Mouse (Mus musculus): ENCODE data around the gene Itpk1.

The Itpk1 gene

GRCm38 (mm10) chr12:102625717-102626116 is 79.0 kb downstream of the Itpk1 start:
- no peak for DNase-seq (ENCODE audit: low spot score in 2 of 2)

DNA sequence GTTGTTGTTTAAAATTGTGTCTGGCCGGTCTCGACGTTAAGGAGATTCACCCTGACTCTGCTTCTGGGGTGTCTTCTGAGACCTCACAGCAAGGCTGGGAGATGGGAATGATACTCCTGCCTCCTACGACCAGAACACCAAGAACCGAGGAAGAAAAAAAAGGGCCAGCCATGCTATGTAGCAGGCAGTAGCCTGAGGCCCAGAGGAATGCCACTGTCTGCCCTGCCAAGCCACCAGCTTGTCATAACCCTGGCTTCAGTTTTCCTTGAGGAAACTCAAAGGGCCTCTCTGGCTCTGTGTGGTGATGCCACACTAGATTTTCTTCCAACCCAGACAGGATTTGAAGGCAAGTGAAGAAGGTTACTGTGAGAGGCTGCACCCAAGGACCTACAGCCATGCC is 79.6 kb downstream of the Itpk1 start:
- no peak for DNase-seq (ENCODE audit: low spot score in 2 of 2)

GRCm38 (mm10) chr12:102623827-102624226 is 80.9 kb downstream of the Itpk1 start:
- DNase-seq (ENCODE audit: low spot score in 2 of 2), result no peak

- peak in 1 of 2 experiments; percentile 20 for DNase-seq (ENCODE audit: low spot score in 2 of 2)
These were observed 82.4 kb downstream of the Itpk1 start for GRCm38 (mm10) chr12:102622302-102622842.

GRCm38 (mm10) chr12:102621811-102622210 is 82.9 kb downstream of the Itpk1 start:
- DNase-seq (ENCODE audit: low spot score in 2 of 2), result no peak

DNA sequence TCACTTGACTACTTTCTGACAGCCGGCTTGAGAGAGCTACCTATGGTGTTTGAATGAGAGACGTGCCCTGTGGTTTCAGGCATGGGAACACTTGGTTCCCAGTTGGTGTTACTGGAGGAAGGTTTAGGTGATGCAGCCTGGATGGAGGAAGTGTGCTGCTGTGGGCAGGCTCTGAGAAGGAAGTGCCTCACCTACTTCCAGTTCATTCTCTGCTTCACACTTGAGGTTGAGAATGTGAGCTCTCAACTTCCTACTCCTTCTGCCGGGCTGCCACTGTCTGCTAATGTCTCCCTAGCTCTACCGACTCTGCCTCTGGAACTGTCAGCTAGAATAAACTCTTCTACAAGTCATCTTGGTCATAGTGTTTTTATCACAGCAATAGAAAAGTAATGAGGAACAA is 83.5 kb downstream of the Itpk1 start:
- no peak for DNase-seq (ENCODE audit: low spot score in 2 of 2)

DNA sequence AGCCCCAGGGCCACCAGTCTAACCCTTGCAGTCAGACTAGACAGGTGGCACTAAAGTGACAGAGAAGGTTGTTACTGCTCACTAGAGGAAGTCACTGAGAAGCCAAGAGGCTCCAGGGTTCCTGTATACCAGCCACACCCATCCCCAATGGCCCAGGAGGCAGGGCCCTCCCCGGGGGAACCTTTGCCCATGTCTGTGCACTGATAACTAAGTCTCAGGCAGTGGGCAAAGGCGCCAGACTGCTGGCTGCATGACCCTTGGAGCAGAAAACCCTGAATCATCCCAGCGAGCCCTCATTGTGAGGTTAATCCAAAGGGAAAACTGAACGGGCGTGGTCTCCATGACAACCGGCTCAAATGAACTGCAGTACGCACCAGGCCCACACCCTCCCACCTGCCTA is 84.8 kb downstream of the Itpk1 start:
- DNase-seq (ENCODE audit: low spot score in 2 of 2), result peak; percentile 36 to 52

DNA sequence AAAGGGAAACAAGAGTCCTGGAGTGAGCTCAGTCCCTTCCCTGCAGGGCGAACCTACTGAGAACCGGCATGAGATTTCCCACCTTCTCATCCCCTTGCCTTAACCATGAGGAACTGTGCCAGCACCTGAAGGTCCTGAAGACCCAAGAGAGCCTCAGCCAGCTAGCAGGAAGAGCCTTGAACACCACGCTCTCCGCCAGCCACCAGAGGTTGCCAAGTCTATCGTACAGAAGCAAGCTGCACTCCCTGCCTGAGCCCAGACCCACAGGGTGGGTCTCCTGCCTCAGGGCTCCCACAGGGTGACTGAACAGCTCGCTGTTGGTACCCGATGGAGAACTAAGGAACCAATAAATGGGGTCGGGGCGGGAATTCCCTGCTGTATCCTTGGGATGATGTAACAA is 86.6 kb downstream of the Itpk1 start:
- DNase-seq (ENCODE audit: low spot score in 2 of 2), result no peak

- no peak for DNase-seq (ENCODE audit: low spot score in 2 of 2)
These were observed 87.7 kb downstream of the Itpk1 start for GRCm38 (mm10) chr12:102616843-102617519.

GRCm38 (mm10) chr12:102616201-102616600 is 88.5 kb downstream of the Itpk1 start:
- DNase-seq (ENCODE audit: low spot score in 2 of 2), result no peak

- DNase-seq (ENCODE audit: low spot score in 2 of 2), result no peak
These were observed 91.3 kb downstream of the Itpk1 start for GRCm38 (mm10) chr12:102613411-102613810.

DNA sequence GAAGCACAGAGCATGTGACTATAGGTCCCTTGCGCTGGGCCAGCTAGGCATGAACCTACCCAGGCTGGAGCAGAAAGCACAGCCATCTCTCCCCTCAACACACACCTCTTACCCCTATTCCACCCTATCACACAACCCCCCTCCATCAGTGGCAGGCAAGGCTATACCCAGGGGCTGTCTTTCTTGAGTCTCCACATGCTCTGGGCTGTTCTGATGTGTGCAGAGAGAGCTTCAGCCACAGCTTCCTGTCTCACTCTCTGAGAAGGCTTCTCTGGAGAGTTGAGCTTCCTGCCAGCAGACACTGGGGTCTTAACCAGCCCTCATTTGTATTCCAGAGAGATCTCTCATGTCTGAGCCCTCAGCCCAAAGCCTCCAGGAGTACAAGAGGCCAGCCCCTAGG is 92.3 kb downstream of the Itpk1 start:
- DNase-seq (ENCODE audit: low spot score in 2 of 2), result peak; percentile 41 to 53

DNA sequence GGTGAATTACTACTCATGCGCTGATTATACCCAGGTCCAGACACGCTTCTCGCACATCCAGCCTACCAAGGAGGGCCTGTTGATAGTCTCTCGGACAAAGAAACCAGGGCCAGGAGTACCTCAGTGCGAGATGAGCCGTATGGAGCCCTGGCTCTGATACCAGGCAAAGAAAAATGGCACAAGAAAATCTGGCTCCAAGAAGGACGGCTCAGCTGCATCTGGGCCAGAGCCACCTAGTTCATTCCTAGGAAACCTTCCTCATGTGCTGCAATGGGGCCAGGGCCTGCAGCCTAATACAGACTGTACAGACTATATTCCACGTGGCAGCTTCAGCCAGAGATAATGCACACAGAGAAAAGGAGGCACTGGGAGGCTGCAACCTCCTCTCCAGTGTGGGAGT is 93.8 kb downstream of the Itpk1 start:
- DNase-seq (ENCODE audit: low spot score in 2 of 2), result no peak

- no peak for DNase-seq (ENCODE audit: low spot score in 2 of 2)
These were observed 96.8 kb downstream of the Itpk1 start for GRCm38 (mm10) chr12:102607808-102608517.

DNA sequence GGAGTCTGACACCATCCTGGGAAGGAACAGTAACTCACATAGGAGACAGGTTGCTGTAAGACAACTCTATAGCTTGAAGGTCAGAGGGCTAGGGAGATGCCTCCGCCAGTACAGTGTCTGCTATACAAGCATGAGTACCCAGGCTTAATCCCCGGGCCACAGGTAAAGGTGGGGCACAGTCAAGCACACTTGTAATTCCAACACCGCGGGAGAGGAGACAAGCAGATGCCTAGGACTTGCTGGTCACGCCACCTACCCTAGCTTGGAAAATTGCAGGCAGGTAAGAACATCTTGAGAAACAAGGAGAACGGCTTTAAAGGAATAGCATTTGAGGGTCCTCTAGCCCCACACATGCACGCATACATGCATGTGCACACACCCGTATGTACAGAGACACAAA is 97.7 kb downstream of the Itpk1 start:
- DNase-seq (ENCODE audit: low spot score in 2 of 2), result no peak

DNA sequence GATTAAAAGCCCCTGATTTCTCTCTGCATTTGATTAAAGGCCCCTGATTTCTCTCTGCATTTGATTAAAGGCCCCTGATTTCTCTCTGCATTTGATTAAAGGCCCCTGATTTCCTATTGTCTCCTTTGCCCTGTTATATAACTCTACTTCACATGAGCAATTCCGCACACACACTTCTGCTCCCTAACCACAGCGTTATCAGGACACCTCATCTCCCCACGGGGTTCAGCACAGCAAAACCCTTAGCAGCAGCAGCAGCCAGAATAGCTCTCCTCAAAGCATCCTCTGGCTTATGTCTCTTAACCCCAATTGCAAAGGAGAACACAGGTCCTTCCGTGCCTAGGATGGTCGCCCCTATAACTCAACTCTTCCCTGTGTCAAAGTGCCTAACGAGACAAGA is 99.1 kb downstream of the Itpk1 start:
- no peak for DNase-seq (ENCODE audit: low spot score in 2 of 2)

- no peak for DNase-seq (ENCODE audit: low spot score in 2 of 2)
These were observed 102.3 kb downstream of the Itpk1 start for GRCm38 (mm10) chr12:102602255-102603041.

GRCm38 (mm10) chr12:102601847-102602246 is 102.9 kb downstream of the Itpk1 start:
- DNase-seq (ENCODE audit: low spot score in 2 of 2), result no peak

- DNase-seq (ENCODE audit: low spot score in 2 of 2), result no peak
These were observed 104.4 kb downstream of the Itpk1 start for GRCm38 (mm10) chr12:102600345-102600744.

DNA sequence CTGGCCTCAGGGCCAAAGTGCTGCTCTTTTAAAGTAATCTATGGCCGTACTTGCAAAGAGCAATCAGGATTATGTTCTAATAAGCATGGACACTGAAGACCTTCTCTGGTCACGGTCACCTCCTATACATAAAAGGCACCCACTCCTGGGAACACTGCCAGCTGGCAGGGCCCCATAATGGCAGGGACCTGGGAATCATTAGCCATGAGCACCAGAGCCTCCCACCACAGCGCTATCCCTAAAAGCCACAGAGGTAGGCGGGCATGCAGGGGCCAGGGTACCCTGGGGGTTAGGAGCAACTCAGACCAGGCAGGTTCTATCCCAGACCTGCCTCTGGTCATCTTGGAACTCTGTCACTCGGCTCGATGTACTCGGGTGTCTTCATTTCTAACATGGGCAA is 104.9 kb downstream of the Itpk1 start:
- DNase-seq (ENCODE audit: low spot score in 2 of 2), result no peak

GRCm38 (mm10) chr12:102598535-102598934 is 106.2 kb downstream of the Itpk1 start:
- DNase-seq (ENCODE audit: low spot score in 2 of 2), result no peak

GRCm38 (mm10) chr12:102597466-102597865 is 107.3 kb downstream of the Itpk1 start:
- no peak for DNase-seq (ENCODE audit: low spot score in 2 of 2)
